Mouse (Mus musculus) heart, embryonic 16.5 days (tissue): ENCODE measurements at regions not wholly inside any gene's neighbourhood (a gene's known extent, or its start where the extent isn't known, plus 50 kb on each side); places are given as distances from the start of the nearest gene placed in this dataset.

ENCODE experiments used
- ATAC-seq: fragments of 200-750 bp; cut with Nextera tagmentation; replicated peaks from 2 replicates; pipeline ENCODE4 v1.8.0; 2017; ENCODE audit warnings: moderate number of reproducible peaks; ENCODE audit not compliant: insufficient read depth, low FRiP score; ENCODE audit errors: extremely low read depth
- H3K27ac ChIP-seq: fragments of 300-500 bp; sonication (generic); 2 replicates; pipeline ENCODE4 v1.5.1; 2014; ENCODE audit warnings: mild to moderate bottlenecking, low read length, control low read depth, moderate library complexity
- H3K27me3 ChIP-seq: fragments of 300-500 bp; sonication (generic); 2 replicates; pipeline ENCODE4 v1.6.1; 2014; ENCODE audit warnings: low read length, mixed read lengths; ENCODE audit not compliant: control insufficient read depth, insufficient read depth
- H3K36me3 ChIP-seq: fragments of 300-500 bp; sonication (generic); 2 replicates; pipeline ENCODE4 v1.6.1; 2014; ENCODE audit not compliant: control insufficient read depth, insufficient read depth
- H3K4me1 ChIP-seq: fragments of 300-500 bp; sonication (generic); 2 replicates; pipeline ENCODE4 v1.6.1; 2014; ENCODE audit warnings: low read length, mixed read lengths; ENCODE audit not compliant: control insufficient read depth, insufficient read depth
- H3K4me2 ChIP-seq: fragments of 300-500 bp; sonication (generic); 2 replicates; pipeline ENCODE4 v1.6.1; 2014; ENCODE audit warnings: low read depth, mild to moderate bottlenecking, control low read depth, low read length
- H3K4me3 ChIP-seq: fragments of 300-500 bp; sonication (generic); 2 replicates; pipeline ENCODE4 v1.5.1; 2014; ENCODE audit warnings: mild to moderate bottlenecking, control low read depth, low read length
- H3K9ac ChIP-seq: fragments of 300-500 bp; sonication (generic); 2 replicates; pipeline ENCODE4 v1.6.1; 2014; ENCODE audit warnings: low read length, control low read depth
- H3K9me3 ChIP-seq: fragments of 300-500 bp; sonication (generic); replicated peaks from 2 replicates; pipeline ENCODE4 v1.6.1; 2016; ENCODE audit warnings: low read length; ENCODE audit not compliant: control insufficient read depth
- WGBS: fragments of 180-500 bp; shearing (Covaris S2); extraction: QIAGEN DNeasy Blood & Tissue Kit; methylation state at CpG from one replicate; pipeline ENCODE4 v1.1.7; 2014; 5-methylcytosine and 5-hydroxymethylcytosine counted together

- H3K4me2 ChIP-seq = no peak overlapping the region
- 61% methylated on average over 6 of the region's 6 CpGs for WGBS
- no peaks in the 10 kb centered on the region for H3K27me3 ChIP-seq
- H3K4me3 ChIP-seq = no peak overlapping the region
- ATAC-seq = no peak
- no peak overlapping the region for H3K9ac ChIP-seq
- no peaks in the 10 kb centered on the region for H3K4me1 ChIP-seq
- H3K9me3 ChIP-seq = no peaks in the 10 kb centered on the region
- H3K27ac ChIP-seq = no peak overlapping the region
- H3K36me3 ChIP-seq = no peaks in the 10 kb centered on the region
Observed at GRCm38 (mm10) chr16:74756720-74757345, 345.2 kb upstream of the Robo2 start.

GRCm38 (mm10) chr16:74750900-74751299 lies 339.3 kb upstream of the Robo2 start:
- Histone ChIP-seq H3K9ac (no peak overlapping the region), H3K27me3 (no peaks in the 10 kb centered on the region), H3K9me3 (no peaks in the 10 kb centered on the region), H3K4me2 (no peak overlapping the region), H3K4me3 (no peak overlapping the region), H3K36me3 (no peaks in the 10 kb centered on the region), H3K4me1 (no peaks in the 10 kb centered on the region), H3K27ac (no peak overlapping the region)
- ATAC-seq = no peak
- WGBS = 26% methylated on average over 3 of the region's 3 CpGs

GRCm38 (mm10) chr16:74749006-74749405 lies 337.4 kb upstream of the Robo2 start:
- no peaks in the 10 kb centered on the region for H3K9me3 ChIP-seq
- H3K9ac ChIP-seq = no peak overlapping the region
- no peaks in the 10 kb centered on the region for H3K27me3 ChIP-seq
- H3K4me1 ChIP-seq = no peaks in the 10 kb centered on the region
- no peaks in the 10 kb centered on the region for H3K36me3 ChIP-seq
- no peak overlapping the region for H3K27ac ChIP-seq
- ATAC-seq = no peak
- no peak overlapping the region for H3K4me3 ChIP-seq
- H3K4me2 ChIP-seq = no peak overlapping the region

- Histone ChIP-seq H3K4me1 (peaks cover 11% of the 10 kb centered on the region), H3K36me3 (no peaks in the 10 kb centered on the region), H3K27me3 (no peaks in the 10 kb centered on the region), H3K9ac (no peak overlapping the region), H3K4me3 (no peak overlapping the region), H3K4me2 (no peak overlapping the region), H3K27ac (no peak overlapping the region), H3K9me3 (no peaks in the 10 kb centered on the region)
- 48% methylated on average over 3 of the region's 3 CpGs for WGBS
- no peak for ATAC-seq
Observed at GRCm38 (mm10) chr16:74743512-74743911, 331.9 kb upstream of the Robo2 start.

- Histone ChIP-seq H3K27ac (no peak overlapping the region), H3K4me3 (peak overlapping the region; percentile 27), H3K4me2 (peak overlapping the region; percentile 45), H3K9ac (no peak overlapping the region), H3K27me3 (no peaks in the 10 kb centered on the region), H3K36me3 (no peaks in the 10 kb centered on the region), H3K9me3 (no peaks in the 10 kb centered on the region), H3K4me1 (peaks cover 11% of the 10 kb centered on the region)
- 28% methylated on average over 12 of the region's 12 CpGs for WGBS
- peak; percentile 65; the same call in 1 of the 2 replicates for ATAC-seq
Observed at GRCm38 (mm10) chr16:74739194-74740135, 327.8 kb upstream of the Robo2 start.

GRCm38 (mm10) chr16:74732940-74733776 lies 321.5 kb upstream of the Robo2 start:
- no peaks in the 10 kb centered on the region for H3K36me3 ChIP-seq
- no peaks in the 10 kb centered on the region for H3K9me3 ChIP-seq
- no peak overlapping the region for H3K4me2 ChIP-seq
- 82% methylated on average over 9 of the region's 9 CpGs for WGBS
- no peak overlapping the region for H3K27ac ChIP-seq
- H3K4me3 ChIP-seq = no peak overlapping the region
- ATAC-seq = no peak
- H3K4me1 ChIP-seq = peaks cover 4% of the 10 kb centered on the region; the same call in 1 of the 2 replicates
- no peaks in the 10 kb centered on the region for H3K27me3 ChIP-seq
- no peak overlapping the region for H3K9ac ChIP-seq

GRCm38 (mm10) chr16:74730169-74730794 lies 318.7 kb upstream of the Robo2 start:
- no peaks in the 10 kb centered on the region for H3K27me3 ChIP-seq
- no peak overlapping the region for H3K4me2 ChIP-seq
- H3K36me3 ChIP-seq = no peaks in the 10 kb centered on the region
- H3K27ac ChIP-seq = no peak overlapping the region
- peaks cover 4% of the 10 kb centered on the region; the same call in 1 of the 2 replicates for H3K4me1 ChIP-seq
- 40% methylated on average over 3 of the region's 3 CpGs for WGBS
- no peak for ATAC-seq
- no peaks in the 10 kb centered on the region for H3K9me3 ChIP-seq
- H3K9ac ChIP-seq = no peak overlapping the region
- H3K4me3 ChIP-seq = no peak overlapping the region

- WGBS = 52% methylated on average over 1 of the region's 1 CpGs
Observed at GRCm38 (mm10) chr16:74723217-74723616, 311.6 kb upstream of the Robo2 start.

More at GRCm38 (mm10) chr16:74723217-74723616, 311.6 kb upstream of the Robo2 start:
- H3K27me3 ChIP-seq = no peaks in the 10 kb centered on the region
- H3K4me2 ChIP-seq = no peak overlapping the region
- no peak overlapping the region for H3K4me3 ChIP-seq
- ATAC-seq = no peak
- no peaks in the 10 kb centered on the region for H3K36me3 ChIP-seq
- no peaks in the 10 kb centered on the region for H3K4me1 ChIP-seq
- H3K9me3 ChIP-seq = no peaks in the 10 kb centered on the region
- H3K27ac ChIP-seq = no peak overlapping the region
- H3K9ac ChIP-seq = no peak overlapping the region
